Mouse (Mus musculus): ENCODE measurements around the gene Clec11a. TPM values are rescaled to one million over a fixed set of nuclear protein-coding genes. Genes with fewer than 3 reads are reported as not detected.

Clec11a gene
- 2.1 and 2.5 TPM in 2 replicates for polyA plus RNA-seq (2015; fragmentation: Nextera tagmentation; extraction: Ambion mirVana)

- ATAC-seq (no peak), DNase-seq (ENCODE audit: low spot score) (no peak)
- Histone ChIP-seq H3K4me1 (ENCODE audit: insufficient read depth, low read depth, low read length) (peaks cover 9% of the 10 kb centered on the region; the same call in 1 of the 2 replicates), H3K4me3 (ENCODE audit: low read depth, low read length) (no peak within 1 kb of the TSS), H3K27ac (ENCODE audit: low read length) (no peak within 1 kb of the TSS), H3K36me3 (ENCODE audit: insufficient read depth, low read length) (no peaks in the 10 kb centered on the region), H3K27me3 (replicated peaks; ENCODE audit: insufficient read depth, low read length) (0 out of 2 replicates have a peak, but pooled peaks cover 7% of the 10 kb centered on the region), H3K9ac (replicated peaks; ENCODE audit: low read depth) (no peak within 1 kb of the TSS), H3K4me2 (replicated peaks; ENCODE audit: low read depth, low read length) (peak within 1 kb of the TSS; percentile 14), H3K9me3 (ENCODE audit: low read length) (no peaks in the 10 kb centered on the region)
- TF ChIP-seq EP300 (IDR thresholded peaks at IDR 0.05) (no peak), CTCF (IDR thresholded peaks at IDR 0.05) (no peak)
- WGBS = 66% methylated on average over 6 of the region's 6 CpGs
These were observed at the start of gene Clec11a for GRCm38 (mm10) chr7:44306516-44307240. Clec11a (minus strand) TSS chr7:44306902.

DNA sequence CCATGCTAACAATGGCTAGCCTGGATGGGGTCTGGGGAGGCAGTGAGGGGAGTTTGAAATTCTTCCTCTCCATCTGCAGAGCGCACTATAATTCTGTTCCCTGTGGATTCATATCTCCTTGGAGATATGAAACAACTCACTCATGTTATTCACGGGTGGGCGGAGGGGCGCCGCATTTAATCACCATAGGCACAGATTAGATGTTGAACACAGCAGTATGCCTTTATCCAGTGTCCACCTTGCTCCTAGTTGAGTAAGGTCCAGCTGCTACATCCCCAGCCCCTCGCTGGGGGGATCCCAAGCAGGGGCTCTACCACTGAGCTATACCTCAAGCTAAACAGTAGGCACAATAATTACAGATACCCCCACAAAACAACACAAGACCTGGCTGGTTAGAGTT, 48.7 kb upstream of the Clec11a start:
- Histone ChIP-seq H3K4me3 (ENCODE audit: low read depth, low read length) (no peak overlapping the region), H3K9ac (replicated peaks; ENCODE audit: low read depth) (no peak overlapping the region), H3K9me3 (ENCODE audit: low read length) (no peaks in the 10 kb centered on the region), H3K27me3 (replicated peaks; ENCODE audit: insufficient read depth, low read length) (peaks cover 80% of the 10 kb centered on the region), H3K4me2 (replicated peaks; ENCODE audit: low read depth, low read length) (no peak overlapping the region), H3K4me1 (ENCODE audit: insufficient read depth, low read depth, low read length) (0 out of 2 replicates have a peak, but pooled peaks cover 3% of the 10 kb centered on the region), H3K36me3 (ENCODE audit: insufficient read depth, low read length) (no peaks in the 10 kb centered on the region), H3K27ac (ENCODE audit: low read length) (no peak overlapping the region)
- DNase-seq (ENCODE audit: low spot score) (no peak), ATAC-seq (no peak)
- no peak for TF ChIP-seq CTCF (IDR thresholded peaks at IDR 0.05)
- TF ChIP-seq EP300 (IDR thresholded peaks at IDR 0.05) = no peak
- WGBS = 66% methylated on average over 6 of the region's 6 CpGs

DNA sequence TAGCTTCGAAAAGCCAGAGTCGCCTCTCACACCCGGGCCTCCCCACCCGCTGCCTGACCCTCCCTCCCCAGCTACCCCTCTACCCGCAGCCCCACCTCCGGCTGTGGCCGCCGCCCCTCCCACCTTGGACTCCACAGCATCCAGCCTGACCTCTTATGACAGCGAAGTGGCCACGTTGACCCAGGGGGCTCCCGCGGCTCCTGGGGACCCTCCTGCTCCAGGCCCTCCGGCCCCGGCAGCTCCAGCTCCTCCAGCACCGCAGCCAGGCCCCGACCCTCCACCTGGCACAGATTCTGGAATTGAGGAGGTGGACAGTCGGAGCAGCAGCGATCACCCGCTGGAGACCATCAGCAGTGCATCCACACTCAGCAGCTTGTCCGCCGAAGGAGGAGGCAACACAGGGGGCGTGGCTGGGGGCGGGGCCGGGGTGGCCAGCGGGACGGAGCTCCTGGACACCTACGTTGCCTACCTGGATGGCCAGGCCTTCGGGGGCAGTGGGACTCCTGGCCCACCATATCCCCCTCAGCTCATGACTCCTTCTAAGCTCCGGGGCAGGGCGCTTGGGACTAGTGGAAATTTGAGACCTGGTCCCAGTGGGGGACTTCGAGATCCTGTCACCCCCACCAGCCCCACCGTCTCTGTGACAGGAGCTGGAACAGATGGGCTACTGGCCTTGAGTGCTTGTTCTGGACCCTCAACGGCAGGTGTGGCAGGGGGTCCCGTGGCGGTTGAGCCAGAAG, 47.1 kb upstream of the Clec11a start:
- H3K27ac ChIP-seq (ENCODE audit: low read length) = no peak overlapping the region
- H3K4me3 ChIP-seq (ENCODE audit: low read depth, low read length) = no peak overlapping the region
- no peaks in the 10 kb centered on the region for H3K36me3 ChIP-seq (ENCODE audit: insufficient read depth, low read length)
- no peak for DNase-seq (ENCODE audit: low spot score)
- H3K4me2 ChIP-seq (replicated peaks; ENCODE audit: low read depth, low read length) = peak overlapping the region; percentile 19
- H3K27me3 ChIP-seq (replicated peaks; ENCODE audit: insufficient read depth, low read length) = peaks cover 69% of the 10 kb centered on the region
- 1% methylated on average over 30 of the region's 35 CpGs for WGBS
- TF ChIP-seq EP300 (IDR thresholded peaks at IDR 0.05) = no peak
- TF ChIP-seq CTCF (IDR thresholded peaks at IDR 0.05) = no peak
- H3K9me3 ChIP-seq (ENCODE audit: low read length) = no peaks in the 10 kb centered on the region
- no peaks in the 10 kb centered on the region for H3K4me1 ChIP-seq (ENCODE audit: insufficient read depth, low read depth, low read length)
- ATAC-seq = no peak
- no peak overlapping the region for H3K9ac ChIP-seq (replicated peaks; ENCODE audit: low read depth)

DNA sequence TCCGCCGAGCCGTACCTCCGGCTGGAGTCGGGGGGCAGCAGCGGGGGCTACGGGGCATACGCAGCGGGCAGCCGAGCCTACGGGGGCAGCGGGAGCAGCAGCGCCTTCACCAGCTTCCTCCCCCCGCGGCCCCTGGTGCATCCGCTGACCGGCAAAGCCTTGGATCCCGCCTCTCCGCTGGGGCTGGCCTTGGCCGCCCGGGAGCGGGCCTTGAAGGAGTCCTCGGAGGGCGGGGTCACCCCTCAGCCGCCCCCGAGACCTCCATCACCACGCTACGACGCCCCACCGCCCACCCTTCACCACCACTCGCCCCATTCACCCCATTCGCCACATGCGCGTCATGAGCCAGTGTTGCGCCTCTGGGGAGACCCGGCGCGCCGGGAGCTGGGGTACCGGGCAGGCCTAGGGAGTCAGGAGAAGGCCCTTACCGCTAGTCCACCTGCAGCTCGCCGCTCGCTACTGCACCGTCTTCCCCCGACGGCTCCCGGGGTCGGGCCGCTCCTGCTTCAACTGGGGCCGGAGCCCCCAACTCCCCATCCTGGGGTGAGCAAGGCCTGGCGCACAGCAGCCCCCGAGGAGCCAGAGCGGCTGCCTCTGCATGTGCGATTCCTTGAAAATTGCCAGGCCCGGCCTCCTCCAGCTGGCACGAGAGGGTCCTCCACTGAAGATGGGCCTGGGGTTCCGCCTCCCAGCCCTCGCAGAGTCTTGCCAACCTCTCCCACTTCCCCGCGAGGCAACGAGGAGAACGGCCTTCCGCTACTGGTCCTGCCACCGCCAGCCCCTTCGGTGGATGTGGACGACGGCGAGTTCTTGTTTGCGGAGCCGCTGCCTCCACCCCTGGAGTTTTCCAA, 46.3 kb upstream of the Clec11a start:
- ATAC-seq (no peak), DNase-seq (ENCODE audit: low spot score) (no peak)
- Histone ChIP-seq H3K36me3 (ENCODE audit: insufficient read depth, low read length) (no peaks in the 10 kb centered on the region), H3K9ac (replicated peaks; ENCODE audit: low read depth) (no peak overlapping the region), H3K27me3 (replicated peaks; ENCODE audit: insufficient read depth, low read length) (peaks cover 65% of the 10 kb centered on the region), H3K4me2 (replicated peaks; ENCODE audit: low read depth, low read length) (peak overlapping the region; percentile 19), H3K27ac (ENCODE audit: low read length) (no peak overlapping the region), H3K9me3 (ENCODE audit: low read length) (no peaks in the 10 kb centered on the region), H3K4me3 (ENCODE audit: low read depth, low read length) (0 out of 2 replicates have a peak overlapping the region, but pooled peaks have one; percentile 3), H3K4me1 (ENCODE audit: insufficient read depth, low read depth, low read length) (no peaks in the 10 kb centered on the region)
- TF ChIP-seq CTCF (IDR thresholded peaks at IDR 0.05) (no peak), EP300 (IDR thresholded peaks at IDR 0.05) (no peak)
- WGBS = 4% methylated on average over 54 of the region's 71 CpGs

GRCm38 (mm10) chr7:44351881-44352749, 45.4 kb upstream of the Clec11a start:
- Histone ChIP-seq H3K36me3 (ENCODE audit: insufficient read depth, low read length) (no peaks in the 10 kb centered on the region), H3K4me3 (ENCODE audit: low read depth, low read length) (no peak overlapping the region), H3K27ac (ENCODE audit: low read length) (no peak overlapping the region), H3K4me1 (ENCODE audit: insufficient read depth, low read depth, low read length) (no peaks in the 10 kb centered on the region), H3K9ac (replicated peaks; ENCODE audit: low read depth) (no peak overlapping the region), H3K9me3 (ENCODE audit: low read length) (no peaks in the 10 kb centered on the region), H3K4me2 (replicated peaks; ENCODE audit: low read depth, low read length) (peak overlapping the region; percentile 19; the same call in 1 of the 2 replicates), H3K27me3 (replicated peaks; ENCODE audit: insufficient read depth, low read length) (peaks cover 61% of the 10 kb centered on the region)
- 6% methylated on average over 63 of the region's 71 CpGs for WGBS
- ATAC-seq (no peak), DNase-seq (ENCODE audit: low spot score) (no peak)
- TF ChIP-seq EP300 (IDR thresholded peaks at IDR 0.05) (no peak), CTCF (IDR thresholded peaks at IDR 0.05) (no peak)
